Mouse (Mus musculus) ES-E14 (cell line): Measurements from ENCODE around the gene Nanos2.

Source experiments
- CHD2 ChIP-seq: IDR thresholded peaks from 2 replicates; pipeline ENCODE4 v1.6.1; 2014; ENCODE audit warnings: mild to moderate bottlenecking, low read depth, low read length, inconsistent platforms
- ZC3H11A ChIP-seq: IDR thresholded peaks from 2 replicates; pipeline ENCODE4 v1.6.1; 2012; ENCODE audit warnings: low read depth, mild to moderate bottlenecking, inconsistent platforms, low read length, borderline replicate concordance
- ZNF384 ChIP-seq: IDR thresholded peaks from 2 replicates; pipeline ENCODE4 v1.6.1; 2012; ENCODE audit warnings: low read depth, low read length, inconsistent platforms

DNA sequence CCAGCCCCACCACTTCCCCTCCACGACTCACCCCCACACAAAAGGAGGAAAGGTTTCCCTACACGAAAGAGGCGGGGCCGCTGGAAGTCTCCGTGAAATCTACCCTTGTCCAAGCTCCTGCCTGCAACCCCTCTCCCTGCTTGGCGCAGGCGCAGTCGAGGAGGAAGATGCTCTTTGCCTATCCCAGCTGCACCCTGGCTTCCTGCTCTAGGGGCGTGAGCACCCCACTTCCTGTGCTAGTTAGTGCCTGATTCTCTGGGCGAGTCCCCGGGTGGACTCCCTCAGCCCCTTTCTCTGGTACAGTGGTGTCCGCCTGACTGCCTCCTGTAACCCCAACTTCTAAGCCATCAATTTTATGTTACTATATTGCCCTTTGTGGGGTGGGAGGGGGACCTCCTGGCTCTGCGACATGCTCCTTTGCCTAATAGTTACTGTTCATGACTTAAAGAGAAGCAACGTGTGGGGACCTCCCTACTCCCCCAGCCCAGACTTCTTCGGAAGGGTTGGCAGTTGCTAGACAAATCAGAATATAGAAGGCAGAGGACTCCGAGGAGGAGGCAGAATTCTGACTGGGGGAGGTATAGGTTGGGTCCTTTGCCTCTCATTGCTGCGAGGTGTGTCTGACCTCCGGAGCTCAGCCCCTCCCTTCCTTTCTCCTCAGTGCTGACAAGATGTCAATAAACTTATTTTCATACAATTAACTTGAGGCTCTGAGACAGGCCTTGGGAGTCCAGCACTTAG, 14.0 kb downstream of the Nanos2 start:
- TF ChIP-seq ZC3H11A (no peak), CHD2 (no peak), ZNF384 (no peak)
